Mouse (Mus musculus) brain, embryonic 18.5 days (tissue): Measurements from ENCODE around the gene Kansl1l.

Source experiments
- DNase-seq: peaks from one replicate; pipeline ENCODE4 v3.0.0-alpha.2; 2012; ENCODE audit warnings: low read depth, low spot score

Kansl1l gene

DNA sequence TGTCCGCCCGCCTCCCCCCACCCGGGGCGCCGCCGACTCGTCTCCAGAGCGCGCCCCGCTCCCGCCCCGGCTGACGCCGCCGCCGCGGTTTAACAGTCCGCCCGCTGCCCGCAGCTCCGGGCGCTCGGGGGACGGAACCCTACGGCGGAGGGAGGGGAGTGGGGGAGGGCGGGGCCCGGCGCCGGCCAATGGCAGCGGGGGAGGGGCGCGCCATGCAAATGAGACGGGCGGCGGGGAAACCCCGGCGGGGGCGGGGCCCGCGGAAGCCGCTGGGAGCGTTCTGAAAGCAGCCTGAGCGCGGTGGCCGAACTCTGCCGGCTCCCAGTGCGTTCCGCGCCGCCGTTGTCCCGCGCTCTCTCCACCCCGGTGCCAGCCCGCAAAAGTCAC is at the start of gene Kansl1l:
Gene Kansl1l, minus strand, starts transcription at position 110 of the 387 bp plus-strand sequence.
- DNase-seq: peak; percentile 76

DNA sequence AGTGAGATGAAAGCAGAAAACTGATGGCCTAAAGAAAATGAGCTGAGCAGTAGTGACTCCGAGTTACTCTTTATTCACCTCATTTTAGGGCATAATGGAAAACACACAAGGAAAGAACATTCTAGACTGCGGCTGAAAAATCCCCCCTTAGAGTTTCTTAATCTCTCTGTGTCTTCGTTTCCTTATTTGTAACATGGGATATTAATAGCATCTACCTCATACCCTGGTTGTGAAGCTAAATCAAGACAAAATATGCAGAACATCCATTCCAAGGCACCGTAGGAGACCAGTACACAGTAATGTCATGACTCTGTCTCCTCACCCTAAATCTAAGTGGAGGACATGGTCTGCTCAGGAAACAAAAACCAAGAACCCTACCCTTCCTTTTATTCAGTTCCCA is 48.3 kb upstream of the Kansl1l start:
- no peak for DNase-seq

DNA sequence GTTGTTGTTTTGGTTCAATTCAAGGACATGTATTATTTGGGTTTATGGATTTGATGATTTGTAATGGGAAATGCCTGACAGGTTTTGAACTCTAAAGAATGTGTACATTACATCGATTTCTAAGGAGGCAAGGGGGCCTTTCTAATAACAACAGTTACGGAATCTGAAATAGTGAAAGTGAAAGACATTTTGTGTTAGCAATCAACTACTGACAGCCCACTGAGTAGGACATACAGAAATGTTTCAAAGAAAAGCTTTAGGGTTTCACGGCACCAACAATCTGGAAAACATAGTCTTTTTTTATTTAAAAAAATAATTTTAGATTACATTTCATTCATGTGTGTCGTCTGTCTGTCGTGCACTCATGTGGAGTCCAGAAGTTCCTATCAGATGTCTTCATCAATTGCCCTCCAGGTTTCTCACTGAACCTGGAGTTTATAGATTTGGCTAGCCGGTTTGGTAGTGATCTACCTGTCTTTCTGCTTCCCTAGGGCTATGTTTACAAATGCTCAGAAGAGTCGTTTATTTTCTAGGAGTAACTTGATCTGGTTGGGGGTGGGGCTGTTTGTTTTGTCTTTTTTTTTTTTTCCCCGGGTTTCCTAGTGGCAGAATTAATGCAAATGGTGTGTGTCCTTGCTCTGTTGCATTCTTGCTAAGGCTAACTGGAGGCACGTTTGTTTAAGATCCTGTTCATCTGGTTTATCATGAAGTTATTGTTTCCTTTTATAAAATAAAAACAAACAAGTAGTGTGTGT is 46.6 kb upstream of the Kansl1l start:
- DNase-seq: no peak

DNA sequence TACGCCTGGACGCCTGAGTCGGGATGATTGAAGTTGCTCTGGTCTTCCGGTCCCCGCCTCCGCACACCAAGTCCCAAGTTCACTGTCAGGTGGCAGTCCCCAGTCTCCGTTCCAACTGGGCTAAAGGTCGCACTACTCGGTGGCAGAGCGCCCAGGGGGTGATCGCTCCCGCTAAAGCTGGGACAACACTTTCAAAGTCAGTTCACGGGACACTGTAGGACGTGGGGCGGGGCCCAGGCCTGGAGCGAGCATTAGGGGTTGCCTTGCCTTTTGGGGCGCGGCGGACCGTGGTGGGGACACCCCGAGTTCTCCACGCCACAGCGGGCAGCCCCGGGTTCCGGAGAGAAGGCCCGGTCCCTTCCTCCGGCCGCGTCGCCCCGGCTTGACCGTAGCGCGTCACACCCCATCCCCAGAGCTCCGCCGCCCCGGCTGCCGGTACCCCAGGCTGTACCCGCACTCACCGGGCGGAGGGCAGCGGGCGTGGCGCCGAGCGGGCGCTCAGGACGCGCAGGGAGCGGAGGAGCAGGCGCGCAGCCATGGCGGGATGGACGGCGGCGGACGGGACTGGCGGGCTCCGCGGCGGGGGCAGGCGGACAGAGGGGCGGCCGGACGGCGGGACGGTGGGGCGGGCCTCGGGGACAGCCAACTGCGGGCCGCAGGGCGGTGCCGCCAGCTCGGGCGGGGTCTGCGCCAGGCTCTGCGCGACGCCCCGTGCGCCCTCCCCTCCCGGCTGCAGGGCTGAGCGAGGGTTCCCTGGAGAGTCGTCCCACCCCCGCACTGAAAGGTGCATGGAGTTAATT is 45.5 kb upstream of the Kansl1l start, which contains the start of gene Acadl:
Gene Acadl, minus strand, starts transcription at position 566 of the 800 bp plus-strand sequence.
- no peak for DNase-seq

DNA sequence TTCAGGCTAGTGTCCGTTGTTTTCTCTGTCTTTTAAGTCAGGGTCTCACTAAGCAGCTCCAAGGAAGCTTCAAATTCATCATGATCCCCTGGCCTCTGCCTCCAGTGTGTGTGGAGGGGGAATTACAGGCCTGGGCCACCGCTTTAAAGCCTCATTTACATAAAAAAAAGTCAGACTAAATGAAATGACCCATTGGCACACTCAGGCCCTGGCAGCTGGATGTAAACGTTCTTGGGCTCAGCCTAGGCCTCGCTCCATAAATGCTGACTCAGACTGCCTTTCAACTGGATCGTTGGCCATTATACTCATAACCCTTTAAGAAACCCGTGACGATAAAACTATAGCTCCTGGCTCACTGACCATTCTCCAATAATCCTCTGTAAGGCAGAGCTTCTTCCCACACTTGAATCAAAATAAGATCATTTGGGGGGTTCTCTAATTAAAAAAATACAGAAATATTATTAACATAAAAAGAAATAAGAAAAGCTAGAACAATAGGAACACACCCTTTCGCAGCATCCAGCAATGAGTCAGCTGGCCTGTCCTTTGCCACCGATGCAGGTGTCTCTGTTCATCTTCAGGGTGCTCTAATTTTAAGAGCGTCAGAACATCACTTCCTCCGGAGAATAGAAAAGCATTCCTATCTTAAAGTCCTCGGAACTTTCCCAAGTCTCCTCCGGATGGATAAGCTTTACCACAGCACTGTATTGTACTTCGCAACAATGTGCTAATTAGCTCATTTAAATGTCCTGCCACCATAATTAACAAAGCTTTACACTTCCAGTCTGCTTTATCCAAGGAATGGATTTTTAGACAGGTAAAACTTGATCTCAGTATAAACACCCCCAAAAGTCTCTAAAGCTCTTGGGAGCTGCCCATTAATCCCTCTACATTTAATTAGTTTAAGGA is 44.7 kb upstream of the Kansl1l start:
- DNase-seq: no peak

DNA sequence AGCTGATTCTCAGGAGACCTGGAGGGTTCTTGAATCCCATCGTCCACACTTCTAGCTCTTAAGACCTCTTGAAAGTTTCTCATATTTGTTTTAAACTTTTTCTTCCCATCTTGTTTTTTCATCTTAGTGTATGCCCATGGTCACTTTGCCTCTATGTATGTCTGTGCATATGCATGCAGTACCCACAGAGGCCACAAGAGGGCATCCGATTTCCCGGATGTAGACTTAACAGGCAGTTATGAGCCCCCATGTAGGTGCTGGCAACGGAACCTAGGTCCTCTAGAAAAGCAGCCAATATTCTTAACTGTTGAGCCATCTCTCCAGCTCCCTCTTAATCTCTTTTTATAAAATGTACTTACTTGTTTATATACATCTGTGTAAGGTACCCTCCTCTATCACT is 30.1 kb upstream of the Kansl1l start:
- no peak for DNase-seq

DNA sequence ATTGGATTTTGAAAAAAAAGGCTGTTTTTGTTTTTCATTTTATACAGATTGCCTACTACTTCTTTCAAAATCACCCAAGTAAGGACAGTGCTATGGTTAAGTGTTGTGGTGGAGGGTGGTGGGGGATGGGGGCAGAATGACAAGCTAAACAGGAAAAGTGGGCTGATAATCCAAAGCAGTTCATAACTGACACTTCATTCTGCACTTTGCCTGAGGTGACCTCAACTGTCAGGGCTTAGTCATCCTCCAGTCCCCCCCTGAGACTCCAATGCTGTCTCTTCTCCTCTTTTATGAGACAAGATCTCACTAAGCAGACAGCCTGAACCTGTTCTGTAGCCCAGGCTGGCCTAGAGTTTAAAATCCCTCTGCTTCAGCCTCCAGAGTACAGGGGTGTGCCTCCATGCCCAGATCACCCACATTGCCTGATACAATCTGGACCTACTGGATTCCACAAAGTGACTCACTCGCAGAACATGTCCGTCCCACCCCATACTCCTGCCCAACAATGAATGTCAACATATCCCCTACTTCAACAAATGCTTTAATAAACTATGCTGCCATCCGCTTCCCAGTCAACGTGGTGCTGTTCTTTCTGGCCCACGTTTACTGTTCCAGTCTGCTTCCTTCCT is 28.4 kb upstream of the Kansl1l start:
- no peak for DNase-seq

DNA sequence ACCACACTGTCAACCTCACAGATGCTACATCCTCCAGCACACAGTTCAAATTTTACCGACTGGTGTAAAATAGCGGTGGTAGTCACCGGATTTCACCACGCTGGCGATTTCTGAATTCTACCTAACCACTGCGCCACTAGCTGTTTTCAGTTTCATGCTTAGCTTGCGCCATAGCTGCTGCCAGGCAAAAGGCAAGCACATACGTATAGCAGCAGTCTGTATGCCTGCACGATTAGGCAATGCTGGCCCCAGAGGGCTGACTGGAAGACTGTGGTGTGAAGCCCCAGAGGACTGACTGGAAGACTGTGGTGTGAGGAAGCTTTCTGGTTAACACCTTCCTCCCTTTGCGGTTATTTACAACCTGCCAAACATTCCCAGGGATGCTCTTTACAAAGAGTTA is 24.6 kb upstream of the Kansl1l start:
- DNase-seq: no peak

DNA sequence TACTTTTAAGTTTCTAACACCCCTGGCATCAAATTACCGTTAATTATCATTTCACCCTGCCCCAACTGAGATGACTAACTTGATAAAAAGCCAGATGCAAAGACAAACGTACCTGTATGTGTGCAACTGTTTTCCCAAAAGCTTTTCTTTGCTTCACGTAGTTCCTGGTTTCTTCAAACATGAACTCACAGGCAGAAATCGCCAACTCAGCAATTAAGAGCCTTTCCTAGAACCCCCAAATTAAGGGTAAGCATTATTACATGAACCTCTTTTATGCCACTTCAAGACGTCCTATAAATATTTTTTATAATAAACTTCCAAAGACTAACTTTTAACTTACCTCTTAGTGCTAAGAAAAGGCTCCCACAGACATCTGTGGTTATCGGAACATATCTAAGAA is 24.1 kb upstream of the Kansl1l start:
- no peak for DNase-seq

DNA sequence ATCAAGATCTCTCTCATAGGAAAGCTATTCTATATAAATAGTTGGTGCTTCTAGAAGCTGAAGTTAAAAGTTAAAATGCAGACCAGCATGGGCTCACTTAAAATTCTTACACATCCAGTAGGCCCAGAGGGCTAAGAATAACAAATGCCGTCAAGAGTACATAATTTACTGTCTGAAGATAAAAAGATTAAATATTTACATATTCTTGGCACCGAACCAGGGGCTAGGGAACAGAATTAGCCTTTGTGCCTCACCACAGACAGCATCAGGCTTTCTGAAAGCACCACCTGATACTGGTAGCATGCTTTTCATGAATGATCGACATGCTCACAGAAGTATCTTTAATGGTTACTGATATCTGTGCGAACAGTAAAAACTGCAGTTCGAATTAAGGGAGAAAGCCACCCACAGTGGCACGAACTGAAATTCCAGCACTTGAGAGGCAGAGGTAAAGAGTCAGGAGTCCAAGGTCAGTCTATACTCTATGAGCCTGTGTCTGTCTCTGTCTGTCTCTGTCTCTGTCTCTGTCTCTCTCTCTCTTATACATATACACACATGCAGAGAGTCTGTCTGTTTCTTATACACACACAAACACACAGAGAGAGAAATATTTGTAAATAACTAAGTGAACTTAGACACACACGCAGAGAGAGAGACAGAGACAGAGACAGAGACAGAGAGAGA is 22.5 kb upstream of the Kansl1l start:
- no peak for DNase-seq

DNA sequence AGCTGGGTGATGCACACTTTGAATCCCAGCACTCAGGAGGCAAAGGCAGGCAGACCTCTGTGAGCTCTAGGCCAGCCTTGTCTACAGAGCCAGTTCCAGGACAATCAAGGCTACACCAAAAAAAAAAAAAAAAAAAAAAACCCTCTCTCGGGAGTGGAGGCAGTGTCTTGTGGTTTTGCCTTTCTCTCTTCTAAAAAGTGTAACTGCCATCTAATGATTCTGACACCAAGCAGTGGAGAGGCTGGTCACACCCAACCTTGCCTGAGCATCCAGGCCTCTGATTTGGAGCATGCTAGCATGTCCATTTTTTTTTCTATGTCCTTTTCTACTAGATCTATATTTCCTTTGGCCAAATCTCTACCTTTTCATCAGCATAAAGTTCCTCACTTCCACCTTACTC is 21.8 kb upstream of the Kansl1l start:
- no peak for DNase-seq

DNA sequence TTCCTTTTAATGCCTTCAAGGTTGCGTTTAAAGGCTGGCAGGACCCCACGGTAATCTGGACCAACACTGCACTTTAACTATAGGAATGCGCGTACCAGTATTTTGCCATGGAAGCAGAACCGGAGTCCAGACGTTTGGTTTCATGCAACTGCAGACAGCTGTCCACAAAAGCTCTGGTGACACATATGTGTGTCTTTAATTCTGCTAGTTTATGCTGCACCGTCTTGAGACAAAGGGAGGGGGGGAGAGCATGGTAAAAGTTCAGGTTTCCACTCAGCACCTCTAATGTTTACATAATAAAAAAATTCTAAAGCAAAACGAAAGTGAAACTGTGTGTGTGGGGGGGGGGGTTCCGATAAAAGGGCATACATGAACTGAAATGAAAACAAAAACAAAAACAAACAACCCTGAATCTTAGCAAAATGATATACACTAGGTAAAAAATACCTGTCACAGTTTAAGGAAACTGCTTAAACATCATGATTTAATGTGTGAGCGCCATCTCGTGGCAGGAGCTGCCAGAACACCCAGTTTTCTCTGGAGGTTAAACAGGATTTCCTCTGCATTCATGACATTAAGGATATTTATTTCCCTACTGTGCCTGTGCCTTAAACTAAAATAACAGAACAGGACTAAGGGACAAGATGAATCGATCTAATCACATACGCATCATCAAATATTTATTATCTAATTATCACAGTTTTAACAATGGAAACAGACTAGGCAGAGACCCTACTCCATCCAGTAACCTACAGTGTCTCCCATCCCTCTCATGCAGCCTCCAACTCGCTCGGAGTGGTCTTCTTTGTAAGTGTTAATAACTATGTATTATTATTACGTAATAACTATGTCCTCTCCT is 21.1 kb upstream of the Kansl1l start:
- no peak for DNase-seq

DNA sequence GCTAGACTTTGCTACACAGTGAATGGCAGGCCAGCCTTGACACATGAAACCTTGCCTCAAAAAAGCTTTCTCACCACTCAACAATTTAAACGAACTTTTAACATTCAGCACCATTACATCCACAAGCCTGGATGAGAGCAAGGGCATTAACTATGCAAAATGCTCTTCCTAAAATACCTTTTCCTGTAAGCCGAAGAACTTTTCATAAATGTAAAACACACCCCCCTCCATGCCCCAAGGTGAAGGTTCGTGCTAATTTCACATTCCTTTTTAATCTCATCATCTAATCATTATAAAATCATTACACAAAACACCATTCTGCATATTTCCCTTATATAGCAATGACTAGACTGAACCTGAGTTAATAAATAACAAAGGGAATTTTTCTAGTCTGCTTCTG is 19.8 kb upstream of the Kansl1l start:
- DNase-seq: no peak

DNA sequence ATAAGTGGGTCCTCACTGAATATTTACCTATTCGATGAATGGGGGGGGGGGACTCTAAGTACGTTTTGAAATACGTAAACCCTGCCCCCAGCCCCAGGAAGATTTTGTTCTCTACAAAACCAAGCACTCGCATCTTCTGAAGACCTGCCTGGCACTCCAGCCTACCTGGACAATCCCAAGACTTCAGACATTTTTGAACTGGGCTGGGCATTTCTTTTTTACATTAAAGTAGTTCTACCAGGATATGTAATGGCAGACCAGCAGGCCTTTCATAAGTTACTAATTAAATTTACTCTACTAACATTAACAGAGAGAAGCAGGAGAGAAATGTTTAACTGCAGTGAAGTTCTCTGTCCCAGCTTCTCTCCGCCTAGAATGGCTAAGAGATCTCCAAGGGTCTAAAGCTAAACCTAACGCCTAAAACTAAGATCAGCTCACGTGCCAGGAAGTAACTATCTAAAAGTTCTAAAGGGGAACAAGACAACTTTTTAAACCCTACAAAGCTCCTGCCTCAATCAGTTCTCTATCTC is 15.3 kb upstream of the Kansl1l start:
- no peak for DNase-seq

DNA sequence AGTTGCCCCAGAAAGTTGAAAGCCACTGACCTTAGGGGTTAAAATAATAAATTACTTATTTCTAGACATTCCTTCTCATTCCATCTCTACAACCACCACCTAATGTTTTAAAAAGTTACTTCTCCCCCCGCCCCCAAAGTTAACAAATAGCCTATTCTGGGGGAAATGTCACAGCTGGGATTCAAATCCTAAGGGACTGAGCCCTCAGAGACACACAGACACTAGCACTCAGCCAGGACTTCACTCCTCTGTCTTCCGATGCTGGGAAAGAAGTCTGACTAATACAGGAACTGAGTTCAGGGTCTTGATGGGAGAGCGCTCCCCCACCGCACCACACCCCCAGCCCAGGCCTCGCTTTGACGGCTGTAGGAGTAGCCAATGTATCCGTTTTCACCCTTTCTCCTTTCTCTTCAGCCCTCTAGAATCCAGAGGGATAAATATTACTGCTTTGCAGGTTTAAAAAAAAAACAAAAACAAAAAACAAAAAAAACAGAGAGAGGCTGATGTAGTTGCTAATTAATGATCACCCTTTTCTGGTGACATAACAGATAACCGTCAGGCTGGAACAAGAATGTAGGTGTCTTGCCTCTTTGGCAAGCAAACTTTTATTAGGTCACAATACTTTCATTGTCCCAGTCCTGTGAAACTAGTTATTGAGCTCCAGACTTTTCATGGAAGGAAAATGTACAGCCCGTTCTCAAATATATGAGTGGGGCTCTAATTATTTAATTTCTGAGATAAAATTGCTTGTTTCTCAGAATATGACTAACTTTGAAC is 14.7 kb upstream of the Kansl1l start:
- DNase-seq: no peak

DNA sequence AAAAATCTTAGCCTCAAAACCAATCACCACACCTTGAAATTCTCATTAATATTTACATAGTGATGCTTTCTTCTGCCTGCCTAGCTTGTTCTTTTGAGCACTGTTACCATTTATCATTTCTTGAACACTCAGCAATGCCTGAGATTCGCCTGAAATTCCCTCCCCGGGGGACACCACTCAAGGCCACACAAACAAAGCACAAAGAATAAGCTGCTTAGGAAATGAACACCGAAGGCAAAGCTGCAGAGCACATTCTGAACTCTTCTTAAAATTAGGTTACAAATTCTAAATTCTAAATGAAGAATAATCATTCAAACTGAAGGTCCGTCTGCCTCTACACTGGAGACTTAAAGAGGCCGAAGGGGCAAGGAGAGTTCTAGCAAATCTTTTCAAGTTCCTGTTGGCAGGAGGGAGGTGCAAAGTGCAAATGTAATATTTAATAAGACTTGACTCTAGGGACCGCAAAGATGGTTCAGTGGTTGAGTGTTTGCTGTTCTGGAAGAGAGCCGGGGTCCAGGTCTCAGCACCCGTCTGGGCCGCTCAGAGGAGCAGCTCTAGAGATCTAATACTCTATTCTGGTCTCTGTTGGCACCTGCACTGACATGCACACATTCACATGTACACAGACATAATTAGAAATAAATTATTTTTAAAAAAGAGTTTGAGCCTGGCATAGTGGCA is 12.2 kb upstream of the Kansl1l start:
- no peak for DNase-seq

DNA sequence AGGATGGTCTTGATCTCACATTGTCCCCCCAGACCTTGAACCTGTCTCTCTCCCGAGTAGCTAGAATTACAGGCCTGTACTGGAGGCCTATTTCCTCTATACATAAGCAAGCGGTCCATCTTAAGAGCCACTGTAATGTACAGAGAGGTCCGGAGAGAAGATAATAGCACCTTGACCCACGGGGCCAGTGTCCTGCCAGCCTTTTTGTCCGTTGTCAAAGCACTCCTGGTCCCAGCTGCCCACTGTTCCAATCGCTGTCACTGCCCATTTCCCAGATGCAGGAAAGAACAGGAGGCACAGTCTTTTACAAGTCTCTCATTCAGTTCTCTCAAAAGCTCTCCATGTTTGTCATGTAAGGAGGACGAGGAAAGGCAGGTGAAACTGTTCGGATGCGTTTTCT is 4.6 kb upstream of the Kansl1l start:
- DNase-seq: no peak

DNA sequence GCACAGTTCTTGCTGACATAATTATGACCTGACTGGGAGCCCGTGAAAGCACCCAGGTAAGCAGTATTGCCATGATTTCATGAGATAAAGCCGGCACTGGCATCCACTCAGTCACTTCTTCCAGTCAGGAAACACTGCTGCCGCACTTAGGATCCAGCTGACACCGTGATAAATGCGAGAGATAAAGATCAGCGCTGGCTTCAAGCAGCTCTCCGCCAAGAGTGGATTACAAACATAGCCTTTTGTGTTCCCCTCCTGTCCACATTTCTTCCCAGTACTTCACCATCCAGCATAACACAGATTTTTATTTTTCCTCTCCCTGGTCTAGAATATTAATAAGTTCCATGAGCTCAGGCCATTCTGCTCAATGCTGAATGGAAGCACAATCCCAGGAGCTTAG is 2.9 kb upstream of the Kansl1l start:
- no peak for DNase-seq
